Mouse (Mus musculus) midbrain, embryonic 10.5 days (tissue): ENCODE data around the gene Ntng1. TPM values are rescaled to one million over a fixed set of nuclear protein-coding genes. Genes with fewer than 3 reads are reported as not detected.

Experiments
- DNase-seq: peaks from one replicate; pipeline ENCODE4 v3.0.0-alpha.2; 2017; ENCODE audit warnings: low spot score
- H3K27ac ChIP-seq: fragments of 300-500 bp; sonication (generic); replicated peaks from 2 replicates; pipeline ENCODE4 v1.5.1; 2016; ENCODE audit warnings: mild to moderate bottlenecking
- H3K27me3 ChIP-seq: fragments of 300-500 bp; sonication (generic); 2 replicates; pipeline ENCODE4 v1.6.1; 2016; ENCODE audit warnings: low read depth, mild to moderate bottlenecking; ENCODE audit not compliant: poor library complexity, severe bottlenecking
- H3K36me3 ChIP-seq: fragments of 300-500 bp; sonication (generic); 2 replicates; pipeline ENCODE4 v1.6.1; 2016; ENCODE audit warnings: mild to moderate bottlenecking, moderate library complexity
- H3K4me1 ChIP-seq: fragments of 300-500 bp; sonication (generic); 2 replicates; pipeline ENCODE4 v1.6.1; 2016
- H3K4me3 ChIP-seq: fragments of 300-500 bp; sonication (generic); 2 replicates; pipeline ENCODE4 v1.5.1; 2016; ENCODE audit warnings: mild to moderate bottlenecking, moderate library complexity
- H3K9me3 ChIP-seq: fragments of 300-500 bp; sonication (generic); replicated peaks from 2 replicates; pipeline ENCODE4 v1.6.1; 2016; ENCODE audit warnings: mild to moderate bottlenecking
- WGBS: fragments of 180-500 bp; shearing (Covaris S2); methylation state at CpG from one replicate; pipeline ENCODE4 v1.1.7; 2016; 5-methylcytosine and 5-hydroxymethylcytosine counted together
- polyA plus RNA-seq: library from polyadenylated mRNA; unstranded; fragments of >200 nt; fragmentation: Nextera tagmentation; extraction: Ambion mirVana; gene quantifications from 2 replicates; pipeline ENCODE4 v1.2.1, GENCODE M21; 2016

Ntng1 gene
- polyA plus RNA-seq, 1 experiment from 2014 or later: 1.9 TPM

GRCm38 (mm10) chr3:110129607-110130006 is 14.2 kb downstream of the Ntng1 start:
- Histone ChIP-seq H3K4me3 (no peak overlapping the region), H3K4me1 (peaks cover 13% of the 10 kb centered on the region), H3K9me3 (no peaks in the 10 kb centered on the region), H3K27me3 (no peaks in the 10 kb centered on the region), H3K27ac (no peak overlapping the region), H3K36me3 (no peaks in the 10 kb centered on the region)
- WGBS: 68% methylated on average over 6 of the region's 6 CpGs
- no peak for DNase-seq

- DNase-seq: no peak
- H3K4me1 ChIP-seq: no peaks in the 10 kb centered on the region
- no peak overlapping the region for H3K4me3 ChIP-seq
- no peaks in the 10 kb centered on the region for H3K27me3 ChIP-seq
- H3K9me3 ChIP-seq: no peaks in the 10 kb centered on the region
- no peak overlapping the region for H3K27ac ChIP-seq
- H3K36me3 ChIP-seq: no peaks in the 10 kb centered on the region
- 36% methylated on average over 2 of the region's 2 CpGs for WGBS
Observed at GRCm38 (mm10) chr3:110105982-110106381, 37.8 kb downstream of the Ntng1 start.

GRCm38 (mm10) chr3:110094407-110094806 is 49.4 kb downstream of the Ntng1 start:
- H3K27me3 ChIP-seq: no peaks in the 10 kb centered on the region
- 86% methylated on average over 2 of the region's 2 CpGs for WGBS
- no peak for DNase-seq
- no peaks in the 10 kb centered on the region for H3K9me3 ChIP-seq
- H3K4me3 ChIP-seq: no peak overlapping the region
- no peaks in the 10 kb centered on the region for H3K36me3 ChIP-seq
- H3K27ac ChIP-seq: no peak overlapping the region
- 0 out of 2 replicates have a peak, but pooled peaks cover 2% of the 10 kb centered on the region for H3K4me1 ChIP-seq

GRCm38 (mm10) chr3:110094003-110094402 is 49.8 kb downstream of the Ntng1 start:
- Histone ChIP-seq H3K27me3 (no peaks in the 10 kb centered on the region), H3K4me3 (no peak overlapping the region), H3K4me1 (0 out of 2 replicates have a peak, but pooled peaks cover 2% of the 10 kb centered on the region), H3K9me3 (no peaks in the 10 kb centered on the region), H3K36me3 (no peaks in the 10 kb centered on the region), H3K27ac (no peak overlapping the region)
- DNase-seq: no peak
- 81% methylated on average over 3 of the region's 3 CpGs for WGBS

GRCm38 (mm10) chr3:110092521-110092920 is 51.3 kb downstream of the Ntng1 start:
- Histone ChIP-seq H3K4me1 (0 out of 2 replicates have a peak, but pooled peaks cover 2% of the 10 kb centered on the region), H3K27me3 (no peaks in the 10 kb centered on the region), H3K4me3 (no peak overlapping the region), H3K27ac (no peak overlapping the region), H3K9me3 (no peaks in the 10 kb centered on the region), H3K36me3 (no peaks in the 10 kb centered on the region)
- 88% methylated on average over 3 of the region's 3 CpGs for WGBS
- DNase-seq: no peak

- no peaks in the 10 kb centered on the region for H3K9me3 ChIP-seq
- no peak overlapping the region for H3K4me3 ChIP-seq
- no peaks in the 10 kb centered on the region for H3K36me3 ChIP-seq
- WGBS: 89% methylated on average over 6 of the region's 6 CpGs
- H3K27ac ChIP-seq: no peak overlapping the region
- no peak for DNase-seq
- no peaks in the 10 kb centered on the region for H3K27me3 ChIP-seq
- 0 out of 2 replicates have a peak, but pooled peaks cover 3% of the 10 kb centered on the region for H3K4me1 ChIP-seq
Observed at GRCm38 (mm10) chr3:110087189-110087588, 56.6 kb downstream of the Ntng1 start.

- H3K27me3 ChIP-seq: no peaks in the 10 kb centered on the region
- WGBS: 67% methylated on average over 2 of the region's 2 CpGs
- no peak for DNase-seq
- no peaks in the 10 kb centered on the region for H3K36me3 ChIP-seq
- H3K4me3 ChIP-seq: no peak overlapping the region
- H3K27ac ChIP-seq: no peak overlapping the region
- 0 out of 2 replicates have a peak, but pooled peaks cover 3% of the 10 kb centered on the region for H3K4me1 ChIP-seq
- H3K9me3 ChIP-seq: no peaks in the 10 kb centered on the region
Observed at GRCm38 (mm10) chr3:110085336-110085735, 58.5 kb downstream of the Ntng1 start.

- Histone ChIP-seq H3K36me3 (no peaks in the 10 kb centered on the region), H3K9me3 (no peaks in the 10 kb centered on the region), H3K4me3 (no peak overlapping the region), H3K27me3 (no peaks in the 10 kb centered on the region), H3K27ac (no peak overlapping the region), H3K4me1 (no peaks in the 10 kb centered on the region)
- 87% methylated on average over 6 of the region's 6 CpGs for WGBS
- DNase-seq: no peak
Observed at GRCm38 (mm10) chr3:110064709-110065256, 79.0 kb downstream of the Ntng1 start.

GRCm38 (mm10) chr3:110055915-110056314 is 87.9 kb downstream of the Ntng1 start:
- Histone ChIP-seq H3K9me3 (0 out of 2 replicates have a peak, but pooled peaks cover 3% of the 10 kb centered on the region), H3K4me1 (no peaks in the 10 kb centered on the region), H3K27me3 (no peaks in the 10 kb centered on the region), H3K27ac (no peak overlapping the region), H3K36me3 (no peaks in the 10 kb centered on the region), H3K4me3 (no peak overlapping the region)
- WGBS: 87% methylated on average over 6 of the region's 6 CpGs
- DNase-seq: no peak

- no peak overlapping the region for H3K4me3 ChIP-seq
- WGBS: 92% methylated on average over 6 of the region's 6 CpGs
- no peak for DNase-seq
Observed at GRCm38 (mm10) chr3:110055433-110055832, 88.4 kb downstream of the Ntng1 start.

GRCm38 (mm10) chr3:110054125-110054524 is 89.7 kb downstream of the Ntng1 start:
- 0 out of 2 replicates have a peak, but pooled peaks cover 3% of the 10 kb centered on the region for H3K9me3 ChIP-seq
- H3K4me3 ChIP-seq: no peak overlapping the region
- no peaks in the 10 kb centered on the region for H3K36me3 ChIP-seq
- WGBS: 93% methylated on average over 2 of the region's 2 CpGs
- H3K27ac ChIP-seq: no peak overlapping the region
- no peaks in the 10 kb centered on the region for H3K27me3 ChIP-seq
- no peaks in the 10 kb centered on the region for H3K4me1 ChIP-seq
- no peak for DNase-seq

More at GRCm38 (mm10) chr3:110055433-110055832, 88.4 kb downstream of the Ntng1 start:
- Histone ChIP-seq H3K4me1 (no peaks in the 10 kb centered on the region), H3K9me3 (0 out of 2 replicates have a peak, but pooled peaks cover 3% of the 10 kb centered on the region), H3K36me3 (no peaks in the 10 kb centered on the region), H3K27me3 (no peaks in the 10 kb centered on the region), H3K27ac (no peak overlapping the region)

- Histone ChIP-seq H3K27me3 (no peaks in the 10 kb centered on the region), H3K4me1 (no peaks in the 10 kb centered on the region), H3K27ac (no peak overlapping the region), H3K36me3 (no peaks in the 10 kb centered on the region), H3K4me3 (no peak overlapping the region), H3K9me3 (no peaks in the 10 kb centered on the region)
- WGBS: 69% methylated on average over 6 of the region's 6 CpGs
- no peak for DNase-seq
Observed at GRCm38 (mm10) chr3:110048152-110048551, 95.7 kb downstream of the Ntng1 start.

GRCm38 (mm10) chr3:110046750-110047149 is 97.1 kb downstream of the Ntng1 start:
- WGBS: 96% methylated on average over 2 of the region's 2 CpGs
- Histone ChIP-seq H3K36me3 (no peaks in the 10 kb centered on the region), H3K4me1 (no peaks in the 10 kb centered on the region)

More at GRCm38 (mm10) chr3:110046750-110047149, 97.1 kb downstream of the Ntng1 start:
- no peak for DNase-seq
- no peaks in the 10 kb centered on the region for H3K27me3 ChIP-seq
- no peaks in the 10 kb centered on the region for H3K9me3 ChIP-seq
- H3K27ac ChIP-seq: no peak overlapping the region
- no peak overlapping the region for H3K4me3 ChIP-seq
